Mouse (Mus musculus) retina, adult 2 months (tissue): ENCODE measurements at regions not wholly inside any gene's neighbourhood (a gene's known extent, or its start where the extent isn't known, plus 50 kb on each side); places are given as distances from the start of the nearest gene placed in this dataset.
"Not testable (repeated sequence)": the region's sequence is repeated elsewhere in the genome, so short reads cannot be mapped to it uniquely, and the experiment has no call there.

Experiments
- DNase-seq: peaks from one replicate; pipeline ENCODE4 v3.0.0-alpha.2; 2012; ENCODE audit warnings: low read depth, low spot score

DNA sequence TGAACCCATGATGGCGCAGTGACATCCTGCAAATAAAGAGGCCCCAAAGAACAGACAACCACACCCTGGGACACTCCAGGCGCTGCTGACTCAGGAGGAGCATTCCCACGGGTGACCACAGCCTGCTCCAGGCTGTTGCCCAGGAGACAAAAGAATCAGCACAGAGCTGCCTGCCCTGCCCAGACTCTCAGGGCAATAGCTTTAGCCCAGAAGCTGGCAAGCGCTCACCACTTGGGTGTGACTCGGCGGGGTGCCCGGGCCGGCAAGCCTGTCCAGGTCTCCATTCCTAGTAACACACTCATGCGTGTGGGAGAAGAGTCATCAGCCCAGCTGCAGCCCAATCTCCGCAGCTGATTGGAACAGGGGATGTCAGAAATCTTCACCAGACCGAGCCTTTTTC lies 148.8 kb upstream of the Hes1 start:
- no peak for DNase-seq

DNA sequence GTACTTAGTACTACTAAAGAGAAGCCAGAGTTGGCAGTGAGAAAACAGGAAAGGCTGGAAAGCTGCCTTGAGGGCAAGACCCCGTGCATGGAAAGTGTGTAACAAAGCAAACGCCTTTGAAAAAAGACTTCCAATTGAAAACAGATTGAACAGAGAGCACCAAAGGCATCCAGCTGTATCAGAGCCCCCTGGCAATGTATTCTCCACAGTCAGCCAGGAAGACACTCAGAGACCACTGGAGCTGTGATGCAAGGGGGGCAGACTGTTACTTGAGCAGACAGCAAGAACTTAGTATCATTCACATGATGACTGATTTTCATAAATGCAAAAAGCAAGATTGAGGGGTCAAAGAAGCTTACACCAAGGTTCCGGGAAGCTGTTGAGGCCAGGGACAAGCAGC lies 146.2 kb upstream of the Hes1 start:
- no peak for DNase-seq

DNA sequence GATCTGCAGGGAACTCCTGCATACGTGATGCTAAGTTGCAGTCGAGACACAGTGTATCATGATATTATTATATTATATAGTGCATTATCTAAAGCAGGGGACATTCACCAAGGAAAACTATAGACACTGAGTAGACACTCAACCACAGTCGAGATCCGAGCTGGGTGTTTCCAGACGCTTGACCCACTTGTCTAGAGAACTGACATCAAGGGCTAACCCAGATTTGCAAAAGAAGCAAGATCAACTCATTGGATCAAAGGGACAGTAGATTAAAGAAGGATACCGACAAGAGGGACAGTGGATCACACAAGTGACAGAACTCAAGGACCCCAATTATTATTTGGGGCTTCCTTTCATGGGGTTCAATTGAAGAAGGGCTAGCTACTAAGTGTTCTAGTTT lies 145.8 kb upstream of the Hes1 start:
- DNase-seq = no peak

DNA sequence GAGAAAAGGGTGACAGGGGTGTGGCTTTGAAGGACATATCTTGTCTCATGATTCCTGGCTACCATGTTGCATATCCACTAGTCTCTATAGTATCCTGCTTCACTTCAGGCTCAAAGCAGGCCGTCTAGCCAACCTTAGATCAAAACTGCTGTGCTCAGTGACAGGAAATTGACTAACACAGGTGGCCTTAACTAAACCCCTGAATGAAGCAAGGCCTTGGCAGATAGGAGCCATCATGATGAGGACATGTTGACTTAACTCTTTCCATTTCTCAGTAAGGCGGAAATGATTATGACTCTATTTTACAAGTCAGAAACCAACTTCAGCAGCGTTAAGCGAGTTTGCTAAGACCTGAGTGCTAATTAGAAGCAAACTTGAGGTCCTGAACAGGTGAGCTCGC lies 143.2 kb upstream of the Hes1 start:
- DNase-seq = no peak

DNA sequence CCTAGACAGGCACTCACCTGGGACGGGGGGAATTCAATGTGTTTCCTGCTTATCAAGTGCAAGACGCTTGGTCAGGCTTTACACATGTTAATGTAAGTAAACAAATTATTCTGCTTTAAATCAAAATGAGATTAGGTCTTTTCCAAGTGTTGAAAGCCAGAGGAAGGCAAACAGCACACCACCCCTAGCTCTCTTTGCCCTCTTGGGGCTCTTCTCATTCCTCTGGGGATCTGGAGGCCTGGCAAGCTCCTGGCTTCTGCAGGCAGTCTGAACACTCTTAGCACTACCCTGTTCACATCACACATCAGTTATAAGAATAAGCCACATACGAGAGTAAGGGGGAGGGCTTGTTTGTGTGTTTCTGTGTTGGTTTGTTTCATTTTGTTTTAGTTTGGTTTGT lies 142.8 kb upstream of the Hes1 start:
- no peak for DNase-seq

DNA sequence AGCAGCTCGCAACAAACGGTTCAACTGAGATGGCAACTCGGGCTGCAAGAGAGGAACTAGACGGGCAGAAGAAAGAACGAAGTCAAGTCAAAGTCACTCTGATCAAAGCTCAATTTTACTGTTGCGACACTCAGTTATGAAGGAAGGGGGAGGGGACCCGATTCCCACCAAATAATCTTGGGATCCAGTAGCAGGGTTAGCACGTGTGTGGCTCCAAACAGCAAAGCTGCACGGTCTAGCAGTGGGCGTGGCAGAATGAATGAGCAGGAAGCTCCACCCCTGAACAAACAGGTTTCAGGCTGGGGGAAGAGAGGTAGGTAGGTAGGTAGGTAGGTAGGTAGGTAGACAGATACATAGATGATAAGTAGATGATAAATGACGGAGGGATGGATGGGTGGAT lies 136.9 kb upstream of the Hes1 start:
- DNase-seq = not testable (repeated sequence)

DNA sequence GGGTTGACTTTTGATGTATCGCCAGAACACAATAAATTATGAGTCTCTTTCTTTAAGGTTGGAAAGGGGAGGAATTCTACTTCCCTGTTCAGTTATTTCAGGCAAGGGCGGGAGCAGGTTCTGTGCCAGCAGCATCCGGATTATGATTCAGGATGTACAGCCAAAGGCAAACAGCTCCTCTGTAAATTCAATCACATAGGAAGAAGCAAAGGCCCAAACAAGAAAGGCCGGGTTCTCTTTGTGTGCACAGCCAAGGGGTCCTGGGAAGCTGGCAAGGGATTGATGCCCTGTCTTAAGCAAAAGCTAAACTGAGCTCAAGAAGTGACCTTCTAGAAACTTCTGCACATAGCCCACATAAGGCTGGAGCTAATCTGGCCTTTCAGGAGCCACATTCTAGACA lies 135.9 kb upstream of the Hes1 start:
- no peak for DNase-seq

DNA sequence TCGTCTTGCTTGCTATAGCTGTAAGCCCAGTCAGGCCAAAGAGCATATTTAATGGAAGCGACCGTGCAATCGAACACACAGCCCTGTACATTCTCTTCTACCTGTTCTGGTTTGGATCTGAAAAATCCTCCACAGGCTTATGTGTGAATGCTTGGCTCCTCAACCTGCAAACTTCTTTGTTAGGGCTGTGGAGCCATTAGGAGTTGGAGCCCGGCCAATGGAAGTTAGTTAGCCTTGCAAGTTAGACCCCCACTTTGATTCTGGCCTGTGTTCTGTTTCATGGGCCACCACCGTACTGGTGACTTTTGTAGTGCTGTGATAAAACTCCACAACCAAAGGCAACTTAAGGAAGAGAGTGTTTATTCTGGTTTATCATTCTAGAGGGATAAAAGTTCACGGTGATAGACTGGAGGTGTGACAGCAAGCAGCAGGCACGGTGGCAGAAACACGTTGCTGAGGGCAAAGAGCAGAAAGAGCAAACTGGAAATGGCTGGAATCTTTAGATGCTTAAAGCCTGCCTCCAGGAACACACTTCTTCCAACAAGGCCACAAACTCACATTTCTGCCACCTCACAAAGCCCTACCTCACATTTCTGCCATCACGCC lies 132.3 kb upstream of the Hes1 start:
- no peak for DNase-seq

DNA sequence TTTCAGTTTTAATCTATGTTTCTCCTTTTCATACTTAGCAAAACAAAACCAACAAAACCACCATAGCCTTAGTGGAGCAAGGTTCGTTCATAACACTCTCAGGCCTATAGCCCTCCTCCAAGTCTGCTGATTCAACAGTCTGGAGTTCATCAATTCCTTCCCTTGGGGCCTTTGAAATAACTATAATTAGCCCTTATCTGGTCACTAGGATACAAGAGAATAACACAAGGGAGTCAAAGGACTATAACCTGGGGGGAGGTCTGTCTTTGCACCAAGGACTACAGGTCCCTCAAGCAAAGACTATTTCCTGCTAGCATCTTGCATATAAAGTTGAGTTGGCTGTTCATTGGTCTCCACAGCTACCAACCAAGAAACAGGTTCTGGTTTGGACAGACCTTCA lies 129.5 kb upstream of the Hes1 start:
- DNase-seq = no peak

DNA sequence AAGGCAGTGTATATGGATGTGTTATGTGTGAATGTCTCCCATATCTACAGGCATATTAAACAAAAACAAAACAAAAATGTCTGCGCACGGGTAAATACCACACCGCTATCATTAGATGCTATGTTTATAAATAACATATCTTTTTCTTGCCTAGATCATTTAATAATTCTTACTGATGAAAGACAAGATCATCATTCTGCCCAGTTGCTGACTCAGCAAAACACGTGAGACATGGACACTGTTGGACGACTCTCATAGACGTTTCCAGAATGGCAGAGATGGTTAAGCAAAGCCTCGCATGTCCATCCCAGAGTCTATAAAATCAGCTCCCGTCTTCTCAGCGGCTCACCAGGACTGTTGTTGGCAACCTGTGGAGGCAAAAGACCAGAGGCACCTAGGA lies 125.5 kb upstream of the Hes1 start:
- DNase-seq = no peak

DNA sequence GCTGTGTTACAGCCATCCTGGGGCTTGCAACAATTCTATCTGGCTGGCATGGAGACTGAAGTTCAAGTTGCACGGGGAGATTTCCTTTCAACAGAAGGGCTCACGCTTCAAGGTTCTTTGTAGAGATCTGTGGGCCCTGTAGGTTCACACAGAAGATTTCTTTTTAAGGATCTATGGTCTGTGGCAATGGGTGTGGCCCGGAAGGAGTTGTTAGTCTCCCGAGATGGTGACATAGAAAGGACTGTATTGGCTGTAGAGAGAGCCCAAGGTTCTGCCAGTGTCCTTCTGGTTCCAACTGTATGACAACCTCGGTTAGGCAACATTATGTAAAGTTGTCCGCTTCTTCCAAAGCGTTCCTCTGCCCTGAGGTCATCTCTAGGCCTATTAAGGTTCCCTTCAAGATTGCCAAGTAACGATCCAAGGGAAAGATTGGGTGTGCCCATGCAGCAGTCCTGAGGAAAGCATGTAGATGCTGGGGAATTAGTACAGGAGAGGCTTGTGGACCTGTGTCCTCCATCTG lies 124.8 kb upstream of the Hes1 start:
- no peak for DNase-seq

DNA sequence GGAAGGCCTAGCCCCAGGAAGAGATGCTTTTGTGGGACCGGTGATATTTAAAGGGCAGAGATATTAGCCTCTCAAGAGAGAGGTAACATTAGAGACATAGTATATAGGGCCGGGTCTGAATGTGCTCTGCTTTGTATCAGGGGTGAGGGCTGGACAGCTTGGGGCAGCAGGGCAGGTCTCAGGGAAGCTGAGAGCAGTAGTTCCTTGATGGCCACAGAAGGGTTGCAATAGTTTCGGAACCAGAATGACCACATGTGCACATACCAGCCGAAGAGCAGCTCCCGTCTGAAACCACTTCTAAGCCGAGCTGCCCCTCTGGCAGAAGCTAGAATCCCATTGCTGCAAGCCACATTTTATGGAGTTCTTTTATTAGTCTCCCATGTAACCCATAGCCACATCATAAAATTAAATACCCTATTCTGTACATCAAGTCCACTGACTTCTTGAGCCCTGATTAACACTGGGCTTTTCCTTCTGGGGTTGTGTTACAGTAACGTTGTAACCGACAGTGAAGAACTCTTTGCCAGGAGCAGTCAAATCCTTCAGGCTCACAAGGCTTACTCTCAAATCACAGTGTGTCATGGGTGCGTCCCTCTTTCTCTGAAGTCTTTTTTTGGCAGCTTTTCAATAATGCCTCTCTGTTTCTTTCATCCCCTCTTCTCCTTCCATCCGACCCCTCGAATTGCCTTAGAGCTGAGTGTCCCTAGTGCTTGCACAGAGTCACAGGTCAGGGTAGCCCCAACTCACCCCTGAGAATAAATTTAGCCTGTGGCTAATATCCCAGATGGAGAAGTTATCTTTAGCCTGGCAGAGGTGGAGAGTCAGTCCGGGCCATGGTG lies 124.1 kb upstream of the Hes1 start:
- no peak for DNase-seq

DNA sequence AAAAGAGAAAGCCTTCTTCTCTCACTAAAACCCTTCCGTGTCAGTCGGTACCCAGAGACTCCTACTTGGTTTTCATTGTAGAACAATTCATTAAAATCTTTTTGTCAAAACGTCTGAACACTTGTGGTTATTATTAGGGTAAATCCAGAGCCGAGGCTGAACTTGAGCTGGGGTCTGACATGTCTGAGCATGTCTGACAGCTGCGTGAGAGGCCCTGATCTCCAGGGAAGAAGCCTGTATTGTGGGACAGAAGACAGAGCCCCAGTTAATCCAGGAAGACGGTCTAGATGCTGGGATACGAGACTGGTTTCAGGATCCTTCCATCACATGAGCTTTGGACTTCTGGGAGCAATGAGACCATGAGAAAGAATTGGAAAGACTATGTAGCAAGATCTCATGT lies 122.1 kb upstream of the Hes1 start:
- no peak for DNase-seq

DNA sequence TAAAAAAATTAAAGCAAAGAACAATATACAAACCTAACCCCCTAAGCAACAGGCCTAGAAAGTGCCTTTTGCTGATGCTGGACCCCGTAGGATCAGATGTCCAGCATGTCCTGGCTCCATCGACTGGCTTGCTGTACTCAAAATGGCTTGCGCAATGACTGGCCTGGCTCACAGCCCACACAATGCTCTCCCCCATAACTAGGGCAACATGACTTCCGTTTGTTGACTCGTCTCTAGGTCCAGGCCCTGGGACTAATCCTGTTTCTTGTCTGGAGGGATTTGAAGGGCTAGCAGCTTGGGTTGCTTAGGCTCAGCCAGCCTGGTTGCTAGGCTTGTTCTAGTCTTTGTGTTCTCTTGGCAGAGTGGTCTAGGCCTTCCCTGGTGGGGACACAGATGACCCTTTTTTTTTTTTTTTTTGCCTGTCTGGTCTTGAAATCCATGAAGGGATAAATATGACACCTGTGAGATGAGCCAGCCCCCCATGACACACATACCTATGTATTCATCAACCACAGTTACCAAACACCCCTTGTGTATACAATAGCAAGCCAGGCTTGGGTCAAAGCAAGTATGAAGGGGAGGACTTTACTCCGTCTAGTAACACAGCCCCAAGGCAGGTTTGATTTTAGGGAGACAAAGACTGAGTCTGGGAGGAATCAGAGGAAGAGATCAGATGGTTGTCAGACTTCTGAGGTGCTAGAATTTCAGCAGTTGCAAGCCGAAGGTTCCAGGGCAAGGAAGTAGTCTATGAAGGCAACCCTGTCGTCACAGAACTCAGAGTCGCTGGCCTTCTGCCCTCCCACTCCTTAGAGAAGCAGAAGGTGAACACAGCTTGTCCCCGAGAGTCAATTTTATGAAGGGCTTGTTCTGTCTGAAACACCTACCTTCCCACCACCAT lies 120.0 kb upstream of the Hes1 start:
- no peak for DNase-seq

DNA sequence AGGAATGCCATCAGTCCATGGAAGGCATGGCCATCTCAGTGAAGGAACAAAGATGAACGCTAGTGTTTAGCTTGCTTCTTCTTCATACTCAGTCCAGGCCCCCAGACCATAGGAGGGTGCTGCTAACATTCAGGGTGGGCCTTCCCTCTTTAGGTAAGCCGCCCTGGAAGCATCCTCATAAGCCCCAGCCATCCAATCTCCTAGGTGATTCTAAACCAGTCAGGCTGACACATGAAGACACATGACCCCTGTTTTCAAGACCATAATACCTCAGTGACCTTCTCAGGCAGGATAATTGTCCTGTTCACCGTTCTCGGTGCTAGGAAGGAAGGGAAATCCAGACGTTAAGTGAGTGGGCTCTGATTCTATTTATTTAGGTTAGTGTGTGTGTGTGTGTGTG lies 119.2 kb upstream of the Hes1 start:
- DNase-seq = no peak

DNA sequence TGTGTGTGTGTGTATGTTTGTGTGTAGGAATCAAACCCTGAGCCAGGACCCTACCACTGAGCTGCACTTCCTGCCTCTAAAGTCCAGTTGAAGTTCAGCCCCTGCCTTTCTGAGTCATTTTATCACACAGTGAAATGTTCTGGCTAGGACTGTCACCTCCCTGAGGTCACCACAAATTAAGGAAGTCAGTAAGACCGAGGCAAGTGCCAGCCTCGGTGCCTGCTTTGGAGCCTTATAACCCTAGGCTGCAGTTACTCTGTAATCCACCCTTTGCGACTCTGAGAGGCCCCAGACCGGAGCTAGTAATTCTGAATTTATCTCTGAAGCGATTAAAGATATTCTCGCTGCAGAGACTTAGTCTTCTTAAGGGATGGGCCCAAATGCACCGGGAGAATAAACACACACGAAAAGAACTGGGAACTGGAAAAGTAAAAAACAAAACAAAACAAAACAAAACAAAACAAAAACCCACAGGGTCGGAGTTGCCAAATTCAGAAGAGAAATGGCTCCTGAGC lies 118.8 kb upstream of the Hes1 start:
- DNase-seq = no peak

DNA sequence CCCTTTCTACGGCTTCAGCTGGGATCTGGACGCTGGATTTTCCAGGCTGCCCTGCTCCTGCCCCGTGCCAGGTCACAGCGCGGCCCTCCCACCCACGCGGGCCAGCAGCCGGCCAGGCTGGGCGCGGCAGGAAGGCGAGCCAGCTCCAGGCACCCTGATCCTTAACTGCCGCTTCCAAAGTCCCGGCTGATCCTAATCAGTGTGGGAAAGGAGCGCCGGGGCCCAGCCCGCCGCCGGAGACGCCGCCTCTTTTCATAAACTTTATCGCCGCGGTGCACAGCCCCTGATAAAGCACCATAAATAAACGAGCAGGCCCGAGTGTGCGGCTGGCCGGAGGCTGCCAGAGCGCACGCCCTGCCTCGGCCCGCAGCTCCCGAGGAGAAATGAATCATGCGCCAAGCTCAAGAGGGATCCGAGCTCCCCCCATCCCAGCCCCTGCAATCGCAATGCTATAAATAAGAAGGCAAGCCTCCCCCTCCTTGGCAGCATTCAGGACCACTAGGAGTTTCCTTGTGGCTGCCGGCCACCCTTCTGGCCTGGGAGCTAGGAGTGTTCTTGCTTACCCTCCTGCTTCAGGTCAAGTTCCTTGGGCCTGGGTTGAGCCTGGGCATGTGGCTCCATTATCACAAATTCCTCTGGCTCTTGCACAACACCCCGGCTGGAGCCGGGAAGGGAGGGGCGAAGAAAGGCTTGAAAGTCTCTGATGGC lies 118.1 kb upstream of the Hes1 start:
- DNase-seq = no peak

DNA sequence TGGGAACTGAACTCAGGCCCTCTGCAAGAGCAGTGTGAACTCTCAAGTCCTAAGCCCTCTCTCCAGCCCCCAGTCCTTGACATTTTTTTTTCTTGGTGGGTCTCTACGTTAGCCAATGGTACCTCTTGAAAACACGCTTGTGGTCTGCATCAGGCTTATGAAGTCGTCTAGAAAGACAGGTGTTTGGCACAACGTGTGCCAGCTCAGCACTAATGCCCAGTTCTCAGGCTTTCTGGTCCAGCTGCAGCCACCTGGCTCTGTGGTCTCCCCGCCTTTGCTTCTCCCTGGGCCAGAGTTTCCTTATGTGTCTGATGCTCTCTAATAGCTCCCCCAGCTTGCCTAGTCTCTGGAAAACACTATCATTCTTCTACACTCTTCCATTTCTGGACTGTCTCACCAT lies 117.2 kb upstream of the Hes1 start:
- no peak for DNase-seq

DNA sequence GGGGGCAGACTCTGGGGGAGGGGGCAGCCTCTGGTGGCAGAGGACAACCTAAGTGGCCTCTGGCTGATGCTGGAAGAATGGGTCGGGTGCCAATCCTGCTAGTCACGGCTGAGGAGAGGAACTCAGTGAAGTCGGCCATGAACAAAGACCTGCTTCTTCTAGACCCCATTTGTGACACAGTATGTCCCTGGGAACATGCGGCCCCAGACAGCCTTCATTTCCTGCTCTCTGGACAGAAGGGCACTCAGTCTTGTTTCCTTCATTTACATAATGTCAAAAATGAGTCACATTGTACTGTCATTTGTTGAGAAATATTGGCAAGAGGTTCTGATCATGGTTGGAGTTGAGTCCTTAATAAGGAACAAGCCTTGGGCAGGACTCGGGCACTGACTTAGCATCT lies 116.5 kb upstream of the Hes1 start:
- no peak for DNase-seq

DNA sequence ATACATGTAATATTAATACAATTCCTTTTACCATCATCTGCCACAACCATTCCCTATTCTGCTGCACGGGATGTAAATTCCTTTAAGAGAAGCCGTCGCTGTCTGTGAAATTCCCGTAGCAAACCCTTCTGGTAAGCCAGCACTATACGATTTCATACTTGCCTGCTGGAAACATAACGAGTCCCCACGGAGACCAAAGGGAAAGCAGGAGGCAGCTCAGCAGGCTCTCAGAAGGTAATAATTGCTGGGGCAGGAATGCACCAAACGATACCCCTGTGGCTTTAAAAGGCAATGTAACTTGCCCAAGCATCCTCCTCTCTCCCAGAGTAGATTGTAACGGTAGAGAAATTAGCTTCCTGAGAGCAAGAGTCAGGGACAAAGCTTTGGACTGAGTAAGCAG lies 114.0 kb upstream of the Hes1 start:
- DNase-seq = no peak

DNA sequence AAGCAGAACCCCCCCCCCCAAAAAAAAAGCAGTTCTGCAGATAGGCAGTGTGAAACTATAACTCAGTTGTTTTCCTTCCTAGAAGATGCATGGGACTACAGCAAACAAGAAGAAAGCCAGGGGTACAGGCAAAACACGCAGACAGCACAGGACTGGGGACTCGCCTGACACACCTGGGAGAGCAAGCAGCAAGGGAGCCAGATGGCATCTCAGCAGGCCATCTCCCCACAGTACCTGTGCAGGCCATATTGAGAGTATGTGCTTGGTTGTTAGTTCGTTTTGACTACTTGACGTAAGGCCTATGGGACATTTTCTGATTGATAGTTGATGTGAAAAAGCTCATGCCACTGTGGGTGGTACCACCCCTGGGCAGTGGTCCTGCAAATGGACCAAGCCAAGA lies 113.4 kb upstream of the Hes1 start:
- no peak for DNase-seq

DNA sequence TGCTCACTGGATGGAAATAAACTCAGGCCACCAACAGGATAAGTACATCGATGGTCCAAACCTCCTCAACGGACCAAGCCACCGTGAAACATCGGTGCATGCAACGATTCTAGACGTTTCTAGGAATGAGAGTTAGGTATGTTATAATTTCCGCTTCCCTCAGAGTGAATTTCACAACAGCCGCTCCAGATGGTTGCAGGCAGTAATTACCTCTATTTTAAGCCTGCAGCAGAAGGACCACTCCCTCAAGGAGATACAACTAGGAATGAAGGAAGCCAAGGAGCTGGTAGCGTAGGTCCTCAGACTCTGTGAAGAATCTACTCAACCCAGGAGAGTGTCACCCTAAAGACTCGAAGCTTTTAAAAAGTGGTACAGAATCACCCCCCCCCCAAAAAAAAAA lies 109.5 kb upstream of the Hes1 start:
- no peak for DNase-seq
